Mouse (Mus musculus): ENCODE data around the gene Lrrc43. TPM values are rescaled to one million over a fixed set of nuclear protein-coding genes. Genes with fewer than 3 reads are reported as not detected.

Lrrc43 gene
- polyA plus RNA-seq (2015; fragmentation: Nextera tagmentation; extraction: Ambion mirVana), result 1.3 and 1.6 TPM in 2 replicates

GRCm38 (mm10) chr5:123489112-123489785 lies at the start of gene Lrrc43, which contains the start of gene Il31:
Gene Lrrc43 (plus strand): TSS chr5:123489305.
Gene Il31 (minus strand): TSS chr5:123489489.

GRCm38 (mm10) chr5:123510160-123510559 lies 21.1 kb downstream of the Lrrc43 start, which contains the start of gene B3gnt4:
Gene B3gnt4 (plus strand): TSS chr5:123510460.

GRCm38 (mm10) chr5:123523692-123524392 lies 34.7 kb downstream of the Lrrc43 start, which contains the start of gene Diablo:
Gene Diablo (minus strand): TSS chr5:123524176.

GRCm38 (mm10) chr5:123525281-123525680 lies 36.2 kb downstream of the Lrrc43 start, which contains the start of gene Gm49027:
Gene Gm49027 (minus strand): TSS chr5:123525488.

Small RNA genes lying within 50 kb of the gene (microRNA-seq; reads per million reads assigned to microRNA genes)
- 1.5 reads per million for gene Mir7647

Other genes with a start within 250 kb of the Lrrc43 start
- gene Wdr66, start 237.2 kb upstream of the Lrrc43 start, polyA plus RNA-seq (2015; fragmentation: Nextera tagmentation; extraction: Ambion mirVana), result 0.97 and 1.4 TPM in 2 replicates
- gene Bcl7a, start 145.5 kb upstream of the Lrrc43 start, polyA plus RNA-seq (2015; fragmentation: Nextera tagmentation; extraction: Ambion mirVana), result 21.6 and 23.0 TPM in 2 replicates
- 15.7 and 17.1 TPM in 2 replicates for gene Mlxip, start 94.5 kb upstream of the Lrrc43 start, polyA plus RNA-seq (2015; fragmentation: Nextera tagmentation; extraction: Ambion mirVana)
- gene Il31, start 184 bp downstream of the Lrrc43 start, polyA plus RNA-seq (2015; fragmentation: Nextera tagmentation; extraction: Ambion mirVana), result not detected in 2 replicates
- gene B3gnt4, start 21.2 kb downstream of the Lrrc43 start, polyA plus RNA-seq (2015; fragmentation: Nextera tagmentation; extraction: Ambion mirVana), result 1.1 and 1.6 TPM in 2 replicates
- 87.9 and 97.2 TPM in 2 replicates for gene Diablo, start 34.9 kb downstream of the Lrrc43 start, polyA plus RNA-seq (2015; fragmentation: Nextera tagmentation; extraction: Ambion mirVana)
- gene Gm49027, start 36.2 kb downstream of the Lrrc43 start, polyA plus RNA-seq (2015; fragmentation: Nextera tagmentation; extraction: Ambion mirVana), result 0.28 and 2.2 TPM in 2 replicates
- 26.4 and 29.9 TPM in 2 replicates for gene Vps33a, start 83.7 kb downstream of the Lrrc43 start, polyA plus RNA-seq (2015; fragmentation: Nextera tagmentation; extraction: Ambion mirVana)
- gene Clip1, start 195.3 kb downstream of the Lrrc43 start, polyA plus RNA-seq (2015; fragmentation: Nextera tagmentation; extraction: Ambion mirVana), result 66.6 and 76.1 TPM in 2 replicates
- gene Zcchc8, start 231.8 kb downstream of the Lrrc43 start, polyA plus RNA-seq (2015; fragmentation: Nextera tagmentation; extraction: Ambion mirVana), result 40.5 and 43.8 TPM in 2 replicates